Mouse (Mus musculus): ENCODE results near the gene Rps8. TPM values are rescaled to one million over a fixed set of nuclear protein-coding genes. Genes with fewer than 3 reads are reported as not detected.

Rps8 gene
- polyA plus RNA-seq, 1 experiment from 2014 or later, result 478 TPM

GRCm38 (mm10) chr4:117104672-117105071, 51.4 kb downstream of the Rps8 start:
- Histone ChIP-seq H3K4me3 (no peak overlapping the region), H3K27me3 (no peaks in the 10 kb centered on the region), H3K4me2 (replicated peaks) (no peak overlapping the region), H3K9me3 (no peaks in the 10 kb centered on the region), H3K9ac (replicated peaks) (no peak overlapping the region; the same call in 1 of the 2 replicates), H3K27ac (replicated peaks) (no peak overlapping the region), H3K4me1 (peaks cover 14% of the 10 kb centered on the region; the same call in 1 of the 2 replicates), H3K36me3 (no peaks in the 10 kb centered on the region; the same call in 1 of the 2 replicates)
- ATAC-seq (replicated peaks), result no peak
- WGBS, result 82% methylated on average over 10 of the region's 10 CpGs

Small RNA genes lying within 50 kb of the gene (microRNA-seq; reads per million reads assigned to microRNA genes)
- gene Gm22398, result not detected

Other genes starting within 250 kb of the Rps8 start
- 72.2 and 76.7 TPM in 2 replicates for gene Urod, start 161.8 kb downstream of the Rps8 start, polyA plus RNA-seq (2015; fragmentation: Nextera tagmentation; extraction: Ambion mirVana)
- 25.5 and 28.3 TPM in 2 replicates for gene Hectd3, start 160.9 kb downstream of the Rps8 start, polyA plus RNA-seq (2015; fragmentation: Nextera tagmentation; extraction: Ambion mirVana)
- gene Eif2b3, start 136.8 kb downstream of the Rps8 start, polyA plus RNA-seq (2015; fragmentation: Nextera tagmentation; extraction: Ambion mirVana), result 42.8 and 43.0 TPM in 2 replicates
- gene Ptch2, start 60.2 kb downstream of the Rps8 start, polyA plus RNA-seq (2015; fragmentation: Nextera tagmentation; extraction: Ambion mirVana), result 3.6 and 3.8 TPM in 2 replicates
- gene Btbd19, start 30.5 kb downstream of the Rps8 start, polyA plus RNA-seq (2015; fragmentation: Nextera tagmentation; extraction: Ambion mirVana), result 4.4 and 4.6 TPM in 2 replicates
- 0.37 TPM in 1 of 2 replicates, not detected in the other for gene Tctex1d4, start 29.4 kb downstream of the Rps8 start, polyA plus RNA-seq (2015; fragmentation: Nextera tagmentation; extraction: Ambion mirVana)
- 8.6 and 8.8 TPM in 2 replicates for gene Plk3, start 22.3 kb downstream of the Rps8 start, polyA plus RNA-seq (2015; fragmentation: Nextera tagmentation; extraction: Ambion mirVana)
- gene Kif2c, start 26.4 kb upstream of the Rps8 start, polyA plus RNA-seq (2015; fragmentation: Nextera tagmentation; extraction: Ambion mirVana), result 35.5 and 39.3 TPM in 2 replicates
- gene Tmem53, start 95.7 kb upstream of the Rps8 start, polyA plus RNA-seq (2015; fragmentation: Nextera tagmentation; extraction: Ambion mirVana), result 4.9 and 6.5 TPM in 2 replicates
- 0.92 and 1.8 TPM in 2 replicates for gene Armh1, start 95.9 kb upstream of the Rps8 start, polyA plus RNA-seq (2015; fragmentation: Nextera tagmentation; extraction: Ambion mirVana)

Measured in forebrain, embryonic 15.5 days (tissue).